Mouse (Mus musculus): ENCODE results near the gene Serpina16.

The Serpina16 gene

GRCm38 (mm10) chr12:103656848-103657626, 18.9 kb downstream of the Serpina16 start, which contains the start of gene Serpina6:
Gene Serpina6, minus strand, starts transcription at chr12:103657212.
- no peak for DNase-seq

- no peak for DNase-seq
Observed at GRCm38 (mm10) chr12:103655123-103656044, 20.6 kb downstream of the Serpina16 start.

- DNase-seq: no peak
Observed at GRCm38 (mm10) chr12:103653836-103654235, 22.1 kb downstream of the Serpina16 start.

- no peak for DNase-seq
Observed at GRCm38 (mm10) chr12:103646314-103646713, 29.6 kb downstream of the Serpina16 start.

- DNase-seq: no peak
Observed at GRCm38 (mm10) chr12:103644601-103645000, 31.3 kb downstream of the Serpina16 start.

GRCm38 (mm10) chr12:103643818-103644217, 32.1 kb downstream of the Serpina16 start:
- DNase-seq: no peak

GRCm38 (mm10) chr12:103643336-103643735, 32.6 kb downstream of the Serpina16 start:
- peak; percentile 63 for DNase-seq

GRCm38 (mm10) chr12:103635846-103636245, 40.1 kb downstream of the Serpina16 start:
- DNase-seq: no peak

- DNase-seq: no peak
Observed at GRCm38 (mm10) chr12:103634430-103634829, 41.5 kb downstream of the Serpina16 start.

- DNase-seq: no peak
Observed at GRCm38 (mm10) chr12:103631203-103631612, 44.7 kb downstream of the Serpina16 start, which contains the start of gene Serpina10. Gene Serpina10, minus strand, starts transcription at chr12:103631444.

Measured in right cerebral cortex, postnatal 25 days (tissue).